Comparison of ENCODE assay signal across 7 mouse cellular contexts in genomic region chr17:56219251-56219650, GRCm38 (mm10). TPM values are rescaled to one million over a fixed set of nuclear protein-coding genes. Genes with fewer than 3 reads are reported as not detected.
DNase-seq lines count a peak whose midpoint lies in the region; ATAC-seq and TF ChIP-seq lines count a peak whose summit lies in the region.

No protein-coding gene starts in this region.

- peak overlapping the region; percentile 62 for H3K4me2 ChIP-seq in forebrain, embryonic 16.5 days (ENCODE audit: low read length)
- peak overlapping the region; percentile 88 for H3K4me2 ChIP-seq in liver, embryonic 12.5 days

- H3K27me3 ChIP-seq in testis, adult 2 months (ENCODE audit: control insufficient read depth, insufficient read depth, low read length): no peaks in the 10 kb centered on the region
- H3K27me3 ChIP-seq in forebrain, embryonic 16.5 days (replicated peaks; ENCODE audit: control insufficient read depth, insufficient read depth, low read length): no peaks in the 10 kb centered on the region
- H3K27me3 ChIP-seq in liver, embryonic 12.5 days (replicated peaks): no peaks in the 10 kb centered on the region; the same call in 1 of the 2 replicates

- peak overlapping the region; percentile 61 for H3K9ac ChIP-seq in forebrain, embryonic 16.5 days (replicated peaks; ENCODE audit: low read depth, low read length)
- H3K9ac ChIP-seq in liver, embryonic 12.5 days: peak overlapping the region; percentile 87

- peak overlapping the region; percentile 90 for H3K4me3 ChIP-seq in testis, adult 2 months (ENCODE audit: control insufficient read depth, low read depth, low read length)
- peak overlapping the region; percentile 85 for H3K4me3 ChIP-seq in forebrain, embryonic 16.5 days (replicated peaks; ENCODE audit: low read length)
- H3K4me3 ChIP-seq in liver, embryonic 12.5 days: peak overlapping the region; percentile 83

- TF ChIP-seq POLR2A in testis, adult 2 months (IDR thresholded peaks at IDR 0.05; ENCODE audit: control insufficient read depth, low read depth, low read length): no peak

- no peak for DNase-seq in testis, postnatal 10 days (ENCODE audit: low spot score)
- DNase-seq in right cerebral cortex, postnatal 14 days: no peak
- no peak for DNase-seq in left cerebral cortex, postnatal 14 days (ENCODE audit: low spot score in 2 of 2)

- 45% methylated on average over 12 of the region's 12 CpGs for WGBS in forebrain, embryonic 16.5 days
- WGBS in liver, embryonic 12.5 days (ENCODE audit: insufficient replicate concordance): 27% methylated on average over 12 of the region's 12 CpGs

- H3K36me3 ChIP-seq in testis, adult 2 months (ENCODE audit: control insufficient read depth, insufficient read depth, low read length): no peaks in the 10 kb centered on the region
- no peaks in the 10 kb centered on the region for H3K36me3 ChIP-seq in forebrain, embryonic 16.5 days (ENCODE audit: control insufficient read depth, insufficient read depth)
- H3K36me3 ChIP-seq in liver, embryonic 12.5 days: peaks cover 10% of the 10 kb centered on the region; the same call in 1 of the 2 replicates

- no peak for ATAC-seq in forebrain, embryonic 16.5 days
- no peak for ATAC-seq in liver, embryonic 12.5 days
- no peak for ATAC-seq in activated CD4-positive, CD25-positive, alpha-beta regulatory T cell, adult 4 months

- TF ChIP-seq CTCF in testis, adult 2 months (IDR thresholded peaks at IDR 0.05; ENCODE audit: control insufficient read depth, insufficient read depth, insufficient replicate concordance, low read depth, low read length): no peak

- H3K4me1 ChIP-seq in testis, adult 2 months (ENCODE audit: control insufficient read depth, insufficient read depth, low read length): peaks cover 12% of the 10 kb centered on the region
- H3K4me1 ChIP-seq in forebrain, embryonic 16.5 days (replicated peaks; ENCODE audit: control insufficient read depth, insufficient read depth, low read length): peaks cover 31% of the 10 kb centered on the region
- H3K4me1 ChIP-seq in liver, embryonic 12.5 days: peaks cover 38% of the 10 kb centered on the region

- no peaks in the 10 kb centered on the region for H3K9me3 ChIP-seq in forebrain, embryonic 16.5 days (ENCODE audit: control insufficient read depth, low read length)
- H3K9me3 ChIP-seq in liver, embryonic 12.5 days (replicated peaks): no peaks in the 10 kb centered on the region

- intact Hi-C loops in left cerebral cortex, postnatal 14 days (cut with DNase I): loop anchor here (5.0 kb wide), 1 partner anchor 33 kb away; no protein-coding TSS in a partner anchor

- peak overlapping the region; percentile 2; the same call in 1 of the 2 replicates for H3K27ac ChIP-seq in testis, adult 2 months (ENCODE audit: control insufficient read depth, insufficient read depth, low read depth, low read length)
- H3K27ac ChIP-seq in forebrain, embryonic 16.5 days (ENCODE audit: low read length): peak overlapping the region; percentile 86
- H3K27ac ChIP-seq in liver, embryonic 12.5 days: peak overlapping the region; percentile 85

RNA-seq across cellular contexts. Expression of gene Dpp9, which starts 0.5 kb away (rescaled TPM):
- 12.8 and 15.0 TPM in 2 replicates for polyA plus RNA-seq in testis, adult 2 months (2012; rRNA removed)
- 32.1 and 32.3 TPM in 2 replicates for polyA plus RNA-seq in forebrain, embryonic 16.5 days (2015; fragmentation: Nextera tagmentation; extraction: Ambion mirVana)
- 27.1 and 28.5 TPM in 2 replicates for polyA plus RNA-seq in liver, embryonic 12.5 days (2016; fragmentation: Nextera tagmentation; extraction: Ambion mirVana)
- 10 to 100 TPM; 11.5 to 16.9 TPM for polyA plus RNA-seq in activated CD4-positive, CD25-positive, alpha-beta regulatory T cell, adult 4 months (2017; shearing (Covaris generic))
- 10 to 100 TPM; 50.5 to 57.1 TPM for total RNA-seq in left cerebral cortex, postnatal 14 days (2021)

RNA-seq across cellular contexts. Expression of gene Mydgf, which starts 35.5 kb away (rescaled TPM):
- polyA plus RNA-seq in testis, adult 2 months (2012; rRNA removed): 49.9 and 56.7 TPM in 2 replicates
- polyA plus RNA-seq in forebrain, embryonic 16.5 days (2015; fragmentation: Nextera tagmentation; extraction: Ambion mirVana): 54.2 and 63.8 TPM in 2 replicates
- 66.2 and 71.0 TPM in 2 replicates for polyA plus RNA-seq in liver, embryonic 12.5 days (2016; fragmentation: Nextera tagmentation; extraction: Ambion mirVana)
- 10 to 100 TPM; 57.3 to 59.9 TPM for polyA plus RNA-seq in activated CD4-positive, CD25-positive, alpha-beta regulatory T cell, adult 4 months (2017; shearing (Covaris generic))
- 10 to 100 TPM; 47.2 to 48.0 TPM for total RNA-seq in left cerebral cortex, postnatal 14 days (2021)

RNA-seq across cellular contexts. Expression of gene Fem1a, which starts 37.4 kb away (rescaled TPM):
- 5.7 and 7.0 TPM in 2 replicates for polyA plus RNA-seq in testis, adult 2 months (2012; rRNA removed)
- 23.4 and 24.5 TPM in 2 replicates for polyA plus RNA-seq in forebrain, embryonic 16.5 days (2015; fragmentation: Nextera tagmentation; extraction: Ambion mirVana)
- polyA plus RNA-seq in liver, embryonic 12.5 days (2016; fragmentation: Nextera tagmentation; extraction: Ambion mirVana): 10.2 and 10.7 TPM in 2 replicates
- 1 to 10 TPM; 4.5 to 5.8 TPM for polyA plus RNA-seq in activated CD4-positive, CD25-positive, alpha-beta regulatory T cell, adult 4 months (2017; shearing (Covaris generic))
- 10 to 100 TPM; 39.1 to 41.0 TPM for total RNA-seq in left cerebral cortex, postnatal 14 days (2021)

RNA-seq across cellular contexts. Expression of gene Tnfaip8l1, which starts 57.0 kb away (rescaled TPM):
- polyA plus RNA-seq in testis, adult 2 months (2012; rRNA removed): 0.29 and 0.31 TPM in 2 replicates
- polyA plus RNA-seq in forebrain, embryonic 16.5 days (2015; fragmentation: Nextera tagmentation; extraction: Ambion mirVana): 10.1 and 10.2 TPM in 2 replicates
- polyA plus RNA-seq in liver, embryonic 12.5 days (2016; fragmentation: Nextera tagmentation; extraction: Ambion mirVana): 3.7 TPM in 2 replicates
- polyA plus RNA-seq in activated CD4-positive, CD25-positive, alpha-beta regulatory T cell, adult 4 months (2017; shearing (Covaris generic)): 10 to 100 TPM; 34.9 to 38.7 TPM
- total RNA-seq in left cerebral cortex, postnatal 14 days (2021): 1 to 10 TPM; 8.3 to 9.8 TPM

RNA-seq across cellular contexts. Expression of gene Ticam1, which starts 57.3 kb away (rescaled TPM):
- polyA plus RNA-seq in testis, adult 2 months (2012; rRNA removed): 3.4 and 3.7 TPM in 2 replicates
- polyA plus RNA-seq in forebrain, embryonic 16.5 days (2015; fragmentation: Nextera tagmentation; extraction: Ambion mirVana): 1.6 and 1.9 TPM in 2 replicates
- polyA plus RNA-seq in liver, embryonic 12.5 days (2016; fragmentation: Nextera tagmentation; extraction: Ambion mirVana): 3.8 and 4.1 TPM in 2 replicates
- 10 to 100 TPM in 1 of 2 experiments, 1 to 10 TPM in 1; 6.4 to 11.3 TPM for polyA plus RNA-seq in activated CD4-positive, CD25-positive, alpha-beta regulatory T cell, adult 4 months (2017; shearing (Covaris generic))
- 1 to 10 TPM; 5.5 to 5.9 TPM for total RNA-seq in left cerebral cortex, postnatal 14 days (2021)

Comparison
In these comparisons a context has a peak if more than half of its experiments do, and no peak if none do; other contexts are left out.
1. H3K27ac ChIP-seq: peak in every context shown above with its lines; median percentile 86 in forebrain, embryonic 16.5 days; 85 in liver, embryonic 12.5 days; 2 in testis, adult 2 months.